Mouse (Mus musculus): ENCODE measurements around the gene Gng7. TPM values are rescaled to one million over a fixed set of nuclear protein-coding genes. Genes with fewer than 3 reads are reported as not detected.
"Not testable (repeated sequence)": the region's sequence is repeated elsewhere in the genome, so short reads cannot be mapped to it uniquely, and the experiment has no call there.

The Gng7 gene
- polyA plus RNA-seq, 1 experiment from 2014 or later: 8.0 TPM

DNA sequence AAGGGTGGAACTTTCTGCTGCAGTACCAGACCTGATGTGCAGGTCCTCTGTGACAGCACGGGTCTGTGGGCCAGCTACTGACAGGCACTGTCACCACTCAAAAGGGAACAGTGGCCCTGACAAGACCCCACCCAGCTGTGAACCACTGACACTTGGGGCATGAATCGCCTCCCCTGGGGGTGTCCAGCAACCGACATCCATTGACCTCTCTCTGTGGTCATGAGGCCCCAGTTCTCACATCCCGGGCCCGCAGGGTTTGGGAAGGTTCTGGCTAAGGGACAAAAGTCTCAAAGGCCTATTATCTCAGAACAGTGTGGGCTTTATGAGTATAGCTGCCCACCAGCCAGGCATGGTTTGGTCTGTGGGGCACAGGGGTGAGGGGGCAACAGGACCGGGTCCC lies 40.4 kb upstream of the Gng7 start:
- peaks cover 8% of the 10 kb centered on the region; the same call in 1 of the 2 replicates for H3K36me3 ChIP-seq (ENCODE audit: control insufficient read depth, insufficient read depth, low read length)
- H3K4me1 ChIP-seq (replicated peaks; ENCODE audit: control insufficient read depth, insufficient read depth, low read length): peaks cover 8% of the 10 kb centered on the region
- DNase-seq (ENCODE audit: low spot score): no peak
- no peaks in the 10 kb centered on the region for H3K27me3 ChIP-seq (ENCODE audit: control insufficient read depth, insufficient read depth, low read length)
- no peak overlapping the region for H3K27ac ChIP-seq (ENCODE audit: low read depth, low read length)
- no peak overlapping the region for H3K4me2 ChIP-seq (ENCODE audit: low read depth, low read length, severe bottlenecking)
- no peak overlapping the region for H3K9ac ChIP-seq (ENCODE audit: low read length)
- no peak for ATAC-seq (replicated peaks; ENCODE audit: low FRiP score)
- no peak overlapping the region for H3K4me3 ChIP-seq (ENCODE audit: low read depth, low read length)
- no peaks in the 10 kb centered on the region for H3K9me3 ChIP-seq (ENCODE audit: control insufficient read depth, low read length)
- WGBS: 87% methylated on average over 6 of the region's 6 CpGs

DNA sequence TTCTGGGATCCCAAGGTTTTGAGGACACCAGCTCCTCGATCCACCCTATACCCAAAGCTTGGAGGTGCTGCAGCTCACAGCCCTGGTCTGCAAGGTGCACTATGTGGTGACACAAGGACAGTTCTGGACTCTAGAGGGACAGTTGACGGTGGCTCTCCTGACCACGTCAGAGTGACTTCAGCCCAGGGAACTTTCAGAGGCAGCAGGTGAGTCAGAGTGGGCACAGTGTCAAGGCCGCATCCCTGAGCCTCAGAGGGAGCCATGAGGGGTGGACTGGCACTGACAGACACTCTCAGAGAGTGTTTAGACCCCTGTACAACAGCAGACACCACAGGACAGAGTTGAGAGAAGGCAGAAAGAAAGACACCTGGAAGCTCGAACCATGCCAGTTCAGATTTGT lies 37.8 kb upstream of the Gng7 start:
- no peaks in the 10 kb centered on the region for H3K9me3 ChIP-seq (ENCODE audit: control insufficient read depth, low read length)
- no peak overlapping the region for H3K27ac ChIP-seq (ENCODE audit: low read depth, low read length)
- DNase-seq (ENCODE audit: low spot score) (no peak), ATAC-seq (replicated peaks; ENCODE audit: low FRiP score) (no peak)
- 92% methylated on average over 5 of the region's 5 CpGs for WGBS
- H3K4me1 ChIP-seq (replicated peaks; ENCODE audit: control insufficient read depth, insufficient read depth, low read length): no peaks in the 10 kb centered on the region
- no peak overlapping the region for H3K4me2 ChIP-seq (ENCODE audit: low read depth, low read length, severe bottlenecking)
- no peak overlapping the region for H3K4me3 ChIP-seq (ENCODE audit: low read depth, low read length)
- H3K27me3 ChIP-seq (ENCODE audit: control insufficient read depth, insufficient read depth, low read length): no peaks in the 10 kb centered on the region
- peaks cover 27% of the 10 kb centered on the region for H3K36me3 ChIP-seq (ENCODE audit: control insufficient read depth, insufficient read depth, low read length)
- H3K9ac ChIP-seq (ENCODE audit: low read length): no peak overlapping the region

DNA sequence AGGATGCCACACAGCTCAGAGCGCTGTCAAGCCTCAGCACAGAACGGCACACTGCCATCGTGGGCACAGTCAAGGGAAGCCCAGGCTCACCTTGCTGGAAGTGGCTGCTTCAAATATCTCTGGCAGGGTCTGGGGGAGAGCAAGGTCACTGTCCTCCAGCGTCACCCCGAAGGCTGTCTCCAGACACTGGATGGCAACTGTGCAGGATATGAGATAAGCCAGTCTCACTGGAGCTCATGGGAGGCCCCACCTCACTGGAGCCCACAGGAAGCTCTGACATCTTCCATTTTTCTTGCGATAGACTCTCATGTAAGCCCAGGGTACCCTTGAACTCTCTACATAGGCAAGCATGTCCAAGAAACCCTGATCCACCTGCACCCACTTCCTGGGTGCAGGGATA lies 36.4 kb upstream of the Gng7 start:
- Histone ChIP-seq H3K27ac (ENCODE audit: low read depth, low read length) (no peak overlapping the region), H3K9me3 (ENCODE audit: control insufficient read depth, low read length) (no peaks in the 10 kb centered on the region), H3K4me2 (ENCODE audit: low read depth, low read length, severe bottlenecking) (no peak overlapping the region), H3K9ac (ENCODE audit: low read length) (no peak overlapping the region), H3K36me3 (ENCODE audit: control insufficient read depth, insufficient read depth, low read length) (peaks cover 31% of the 10 kb centered on the region), H3K27me3 (ENCODE audit: control insufficient read depth, insufficient read depth, low read length) (no peaks in the 10 kb centered on the region), H3K4me1 (replicated peaks; ENCODE audit: control insufficient read depth, insufficient read depth, low read length) (no peaks in the 10 kb centered on the region), H3K4me3 (ENCODE audit: low read depth, low read length) (no peak overlapping the region)
- WGBS: 93% methylated on average over 6 of the region's 6 CpGs
- ATAC-seq (replicated peaks; ENCODE audit: low FRiP score): no peak
- no peak for DNase-seq (ENCODE audit: low spot score)

DNA sequence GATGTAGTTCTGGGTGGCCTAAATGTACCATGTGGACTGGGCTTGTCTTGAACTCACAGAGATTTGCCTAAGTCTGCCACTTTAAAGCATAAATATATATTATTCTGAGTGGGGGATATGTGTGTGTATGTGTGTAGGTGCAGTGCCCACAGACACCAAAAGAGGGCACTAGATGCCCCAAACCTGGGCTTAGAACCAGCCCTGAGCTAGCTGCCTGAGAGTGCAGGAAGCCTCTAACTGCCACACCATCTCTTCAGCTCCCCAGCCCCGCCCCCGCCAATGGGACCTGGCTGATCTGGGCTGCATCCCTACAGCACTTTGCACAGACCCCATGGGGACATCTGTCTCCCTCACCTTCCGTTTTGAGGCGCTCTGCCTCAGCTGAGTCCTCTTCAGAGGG lies 35.9 kb upstream of the Gng7 start:
- ATAC-seq (replicated peaks; ENCODE audit: low FRiP score): no peak
- Histone ChIP-seq H3K4me1 (replicated peaks; ENCODE audit: control insufficient read depth, insufficient read depth, low read length) (no peaks in the 10 kb centered on the region), H3K36me3 (ENCODE audit: control insufficient read depth, insufficient read depth, low read length) (peaks cover 33% of the 10 kb centered on the region), H3K4me2 (ENCODE audit: low read depth, low read length, severe bottlenecking) (no peak overlapping the region), H3K9ac (ENCODE audit: low read length) (no peak overlapping the region), H3K9me3 (ENCODE audit: control insufficient read depth, low read length) (no peaks in the 10 kb centered on the region), H3K27ac (ENCODE audit: low read depth, low read length) (no peak overlapping the region), H3K27me3 (ENCODE audit: control insufficient read depth, insufficient read depth, low read length) (no peaks in the 10 kb centered on the region), H3K4me3 (ENCODE audit: low read depth, low read length) (no peak overlapping the region)
- 85% methylated on average over 4 of the region's 4 CpGs for WGBS
- DNase-seq (ENCODE audit: low spot score): no peak

DNA sequence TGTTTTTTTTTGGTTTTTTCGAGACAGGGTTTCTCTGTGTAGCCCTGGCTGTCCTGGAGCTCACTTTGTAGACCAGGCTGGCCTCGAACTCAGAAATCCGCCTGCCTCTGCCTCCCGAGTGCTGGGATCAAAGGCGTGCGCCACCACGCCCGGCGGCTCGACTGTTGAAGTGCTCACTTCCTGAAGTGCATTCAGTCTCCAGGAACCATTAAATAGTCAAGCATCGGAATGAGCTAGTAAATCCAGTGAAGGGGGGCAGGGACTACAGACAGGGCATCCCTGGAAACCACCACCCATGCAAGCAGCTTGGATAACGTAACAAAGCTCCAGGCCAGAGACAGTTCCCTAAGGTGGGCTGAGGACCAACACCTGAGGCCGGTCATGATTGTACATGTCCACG lies 30.5 kb upstream of the Gng7 start:
- not testable (repeated sequence) for H3K9ac ChIP-seq (ENCODE audit: low read length); ATAC-seq (replicated peaks; ENCODE audit: low FRiP score); H3K4me3 ChIP-seq (ENCODE audit: low read depth, low read length); H3K27me3 ChIP-seq (ENCODE audit: control insufficient read depth, insufficient read depth, low read length); H3K27ac ChIP-seq (ENCODE audit: low read depth, low read length); H3K4me1 ChIP-seq (replicated peaks; ENCODE audit: control insufficient read depth, insufficient read depth, low read length); H3K9me3 ChIP-seq (ENCODE audit: control insufficient read depth, low read length); H3K4me2 ChIP-seq (ENCODE audit: low read depth, low read length, severe bottlenecking); DNase-seq (ENCODE audit: low spot score)
- H3K36me3 ChIP-seq (ENCODE audit: control insufficient read depth, insufficient read depth, low read length): peaks cover 34% of the 10 kb centered on the region
- 93% methylated on average over 11 of the region's 14 CpGs for WGBS

DNA sequence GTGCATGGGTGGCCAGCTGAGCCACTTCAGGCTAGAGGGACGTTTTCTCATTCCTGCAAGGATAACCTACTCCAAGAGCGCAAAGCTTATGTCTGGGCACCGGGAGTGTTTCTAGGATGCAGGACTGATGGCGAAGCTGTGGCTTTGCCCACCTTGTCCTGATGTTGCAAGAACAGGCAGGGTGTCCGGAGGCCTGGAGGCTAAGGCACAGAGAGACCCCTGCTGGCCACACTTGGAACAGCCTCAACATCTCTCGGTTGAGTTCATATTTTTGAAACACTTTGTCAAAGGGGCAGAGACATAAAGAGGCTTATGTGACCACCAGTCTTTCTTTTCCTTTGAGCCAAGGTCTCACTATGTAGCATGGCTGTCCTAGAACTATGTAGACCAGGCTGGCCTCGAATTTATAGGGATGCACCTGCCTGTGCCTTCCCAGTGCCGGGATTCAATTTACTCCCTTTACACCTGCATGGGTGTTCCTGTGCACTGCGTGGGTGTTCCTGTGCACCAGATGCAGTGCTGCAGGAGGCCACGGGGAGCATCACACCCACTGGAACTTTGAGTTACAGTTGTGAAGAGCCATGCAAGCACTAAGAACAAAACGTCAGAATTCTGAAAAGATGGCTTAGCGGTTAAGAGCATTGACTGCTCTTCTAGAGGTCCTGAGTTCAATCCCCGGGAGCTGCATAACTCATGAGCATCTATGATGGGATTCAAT lies 26.9 kb upstream of the Gng7 start:
- Histone ChIP-seq H3K4me1 (replicated peaks; ENCODE audit: control insufficient read depth, insufficient read depth, low read length) (peaks cover 3% of the 10 kb centered on the region; the same call in 1 of the 2 replicates), H3K27ac (ENCODE audit: low read depth, low read length) (no peak overlapping the region), H3K4me2 (ENCODE audit: low read depth, low read length, severe bottlenecking) (no peak overlapping the region), H3K36me3 (ENCODE audit: control insufficient read depth, insufficient read depth, low read length) (peaks cover 12% of the 10 kb centered on the region; the same call in 1 of the 2 replicates), H3K9ac (ENCODE audit: low read length) (no peak overlapping the region), H3K27me3 (ENCODE audit: control insufficient read depth, insufficient read depth, low read length) (no peaks in the 10 kb centered on the region), H3K4me3 (ENCODE audit: low read depth, low read length) (no peak overlapping the region), H3K9me3 (ENCODE audit: control insufficient read depth, low read length) (no peaks in the 10 kb centered on the region)
- DNase-seq (ENCODE audit: low spot score) (peak; percentile 83), ATAC-seq (replicated peaks; ENCODE audit: low FRiP score) (no peak)
- 37% methylated on average over 13 of the region's 13 CpGs for WGBS

DNA sequence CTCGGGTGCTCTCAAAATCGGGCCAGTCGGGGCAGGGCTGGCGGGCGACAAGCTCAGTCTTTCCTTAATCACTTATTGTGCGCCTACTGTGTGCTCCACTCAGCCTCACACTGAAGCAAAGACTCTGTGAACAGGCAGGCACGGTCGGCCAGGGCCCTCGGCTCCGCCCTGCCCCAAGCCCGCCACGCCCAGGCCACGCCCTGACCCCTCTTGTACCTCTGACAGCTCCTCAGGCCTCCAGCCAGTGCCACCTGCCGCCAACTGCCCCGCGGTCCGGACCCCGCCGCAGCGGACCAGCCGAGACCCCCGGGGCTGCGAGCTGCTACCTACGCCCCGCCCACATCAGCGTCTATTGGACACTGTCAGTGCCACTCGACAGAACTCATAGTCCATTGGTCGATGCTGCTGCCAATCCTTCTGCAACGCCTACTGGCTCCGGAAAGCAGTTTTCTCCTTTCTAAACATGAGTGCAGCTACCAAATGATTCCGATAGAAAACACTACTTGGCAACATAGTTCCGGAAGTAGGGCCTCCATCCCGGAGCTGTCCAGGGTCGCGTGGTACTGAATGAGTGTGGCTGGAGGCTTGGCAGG lies 22.3 kb upstream of the Gng7 start, which contains the start of gene Slc39a3:
Gene Slc39a3, minus strand, starts transcription at position 439 of the 593 bp plus-strand sequence.
- Histone ChIP-seq H3K36me3 (ENCODE audit: control insufficient read depth, insufficient read depth, low read length) (no peaks in the 10 kb centered on the region), H3K4me2 (ENCODE audit: low read depth, low read length, severe bottlenecking) (peak within 1 kb of the TSS; percentile 49), H3K27ac (ENCODE audit: low read depth, low read length) (peak within 1 kb of the TSS; percentile 58; the same call in 1 of the 2 replicates), H3K4me3 (ENCODE audit: low read depth, low read length) (peak within 1 kb of the TSS; percentile 65), H3K27me3 (ENCODE audit: control insufficient read depth, insufficient read depth, low read length) (no peaks in the 10 kb centered on the region), H3K9ac (ENCODE audit: low read length) (peak within 1 kb of the TSS; percentile 72), H3K4me1 (replicated peaks; ENCODE audit: control insufficient read depth, insufficient read depth, low read length) (peaks cover 3% of the 10 kb centered on the region; the same call in 1 of the 2 replicates), H3K9me3 (ENCODE audit: control insufficient read depth, low read length) (no peaks in the 10 kb centered on the region)
- 1% methylated on average over 33 of the region's 35 CpGs for WGBS
- DNase-seq (ENCODE audit: low spot score) (peak; percentile 99), ATAC-seq (replicated peaks; ENCODE audit: low FRiP score) (peak; percentile 99)

DNA sequence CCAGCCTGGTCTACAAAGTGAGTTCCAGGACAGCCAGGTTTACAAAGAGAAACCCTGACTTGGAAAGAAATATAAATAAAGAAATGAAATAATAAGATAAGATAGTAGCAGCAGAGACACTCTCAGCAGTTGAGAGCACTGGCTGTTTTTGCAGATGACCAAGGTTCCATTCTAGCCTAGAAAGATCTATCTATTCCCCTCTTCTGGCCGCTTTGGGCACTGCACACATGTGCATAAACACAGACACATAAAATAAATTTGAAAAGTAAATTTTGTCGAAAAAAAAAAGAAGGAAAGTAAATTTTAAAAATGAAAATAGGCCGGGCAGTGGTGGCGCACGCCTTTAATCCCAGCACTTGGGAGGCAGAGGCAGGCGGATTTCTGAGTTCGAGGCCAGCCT lies 21.5 kb upstream of the Gng7 start:
- WGBS: 78% methylated on average over 7 of the region's 7 CpGs
- H3K4me3 ChIP-seq (ENCODE audit: low read depth, low read length): no peak overlapping the region
- H3K9ac ChIP-seq (ENCODE audit: low read length): no peak overlapping the region
- peaks cover 3% of the 10 kb centered on the region; the same call in 1 of the 2 replicates for H3K4me1 ChIP-seq (replicated peaks; ENCODE audit: control insufficient read depth, insufficient read depth, low read length)
- ATAC-seq (replicated peaks; ENCODE audit: low FRiP score): no peak
- H3K4me2 ChIP-seq (ENCODE audit: low read depth, low read length, severe bottlenecking): no peak overlapping the region
- no peak overlapping the region for H3K27ac ChIP-seq (ENCODE audit: low read depth, low read length)
- H3K9me3 ChIP-seq (ENCODE audit: control insufficient read depth, low read length): no peaks in the 10 kb centered on the region
- no peaks in the 10 kb centered on the region for H3K27me3 ChIP-seq (ENCODE audit: control insufficient read depth, insufficient read depth, low read length)
- DNase-seq (ENCODE audit: low spot score): no peak
- H3K36me3 ChIP-seq (ENCODE audit: control insufficient read depth, insufficient read depth, low read length): no peaks in the 10 kb centered on the region
